Mouse (Mus musculus) testis, adult 2 months (tissue): ENCODE measurements around the gene Coa3.

Experiments
- CTCF ChIP-seq: fragments of 200-500 bp; IDR thresholded peaks from 2 replicates; pipeline ENCODE4 v1.5.1; 2012; ENCODE audit warnings: low read depth, mild to moderate bottlenecking, inconsistent platforms, low read length, moderate library complexity; ENCODE audit not compliant: control insufficient read depth, insufficient read depth, insufficient replicate concordance
- POLR2A ChIP-seq: fragments of 200-500 bp; IDR thresholded peaks from 2 replicates; pipeline ENCODE4 v1.6.1; 2012; ENCODE audit warnings: low read depth, mild to moderate bottlenecking, inconsistent platforms, low read length, moderate library complexity; ENCODE audit not compliant: control insufficient read depth

DNA sequence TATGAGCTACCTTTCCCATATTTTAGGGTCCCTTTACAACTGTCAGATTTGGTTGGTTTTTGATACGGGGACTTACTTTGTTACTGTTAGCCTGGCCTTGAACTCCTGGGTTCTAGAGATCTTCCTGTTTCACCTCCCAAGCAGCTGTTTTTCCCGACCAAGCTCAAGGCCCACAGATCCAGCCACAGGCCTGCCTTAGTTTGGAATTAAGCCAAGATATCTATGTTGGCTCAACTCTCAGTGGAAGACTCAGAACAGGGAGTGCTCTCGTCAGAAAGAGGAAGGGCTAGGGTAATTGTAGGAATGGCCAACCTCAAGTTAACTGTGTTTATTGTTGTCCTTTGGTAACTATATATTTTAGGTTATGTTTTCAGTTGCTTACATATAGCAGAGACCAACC is 33.2 kb upstream of the Coa3 start:
- TF ChIP-seq CTCF (no peak), POLR2A (no peak)
